Mouse (Mus musculus) CH12.LX (cell line): Measurements from ENCODE around the gene Hopx. TPM values are rescaled to one million over a fixed set of nuclear protein-coding genes. Genes with fewer than 3 reads are reported as not detected.

Experiments
- DNase-seq: peaks from one replicate; pipeline ENCODE4 v3.0.0-alpha.2; 2013; ENCODE audit errors: extremely low read depth
- H3K27ac ChIP-seq: 2 replicates; pipeline ENCODE4 v1.5.1; 2012; ENCODE audit warnings: low read depth, mild to moderate bottlenecking, control low read depth, moderate library complexity; ENCODE audit not compliant: insufficient read depth
- H3K27me3 ChIP-seq: replicated peaks from 2 replicates; pipeline ENCODE3; 2012; ENCODE audit warnings: inconsistent platforms
- H3K36me3 ChIP-seq, 2 experiments: replicated peaks in 1 of 2; 2 replicates each; pipeline versions ENCODE3 to v1.6.1; 2012; ENCODE audit warnings: inconsistent platforms in 1 of 2, low read length in 1 of 2, mild to moderate bottlenecking in 1 of 2, mixed read lengths in 1 of 2, moderate library complexity in 1 of 2; ENCODE audit not compliant: control insufficient read depth in 1 of 2, insufficient read depth in 1 of 2
- H3K4me1 ChIP-seq, 2 experiments: 2 replicates each; pipeline ENCODE4 v1.6.1; 2012; ENCODE audit warnings: inconsistent platforms in 1 of 2, moderate library complexity in 1 of 2; ENCODE audit not compliant: insufficient read depth in 2 of 2, control insufficient read depth in 1 of 2
- H3K4me2 ChIP-seq: 2 replicates; pipeline ENCODE4 v1.6.1; 2012; ENCODE audit warnings: low read depth, mild to moderate bottlenecking, control low read depth; ENCODE audit not compliant: poor library complexity, insufficient read depth, severe bottlenecking
- H3K4me3 ChIP-seq, 3 experiments: fragments of 150-350 bp in 1 of 3; sonication (generic) in 1 of 3; replicated peaks in 1 of 3; 2 replicates each; pipeline versions ENCODE3 to v1.5.1; 2011 to 2012; ENCODE audit warnings: low read depth in 2 of 3, low read length in 2 of 3, mild to moderate bottlenecking in 2 of 3, moderate library complexity in 2 of 3, control low read depth in 1 of 3, improper control_type of control experiment in 1 of 3, inconsistent platforms in 1 of 3, mixed read lengths in 1 of 3; ENCODE audit not compliant: poor library complexity in 1 of 3
- H3K79me2 ChIP-seq: replicated peaks from 2 replicates; pipeline ENCODE4 v1.6.1; 2012; ENCODE audit warnings: mild to moderate bottlenecking, moderate library complexity; ENCODE audit not compliant: control insufficient read depth, poor library complexity, insufficient read depth, severe bottlenecking; ENCODE audit errors: extremely low read depth
- H3K9ac ChIP-seq: 2 replicates; pipeline ENCODE4 v1.6.1; 2012; ENCODE audit warnings: low read depth, mild to moderate bottlenecking, control low read depth, moderate library complexity; ENCODE audit not compliant: insufficient read depth
- H3K9me3 ChIP-seq: replicated peaks from 2 replicates; pipeline ENCODE3; 2012; ENCODE audit warnings: low read length, inconsistent platforms, mixed read lengths
- CHD1 ChIP-seq: IDR thresholded peaks from 2 replicates; pipeline ENCODE4 v1.6.1; 2012; ENCODE audit warnings: low read depth, low read length, improper control_type of control experiment, inconsistent platforms
- CHD2 ChIP-seq: IDR thresholded peaks from 2 replicates; pipeline ENCODE4 v1.6.1; 2011; ENCODE audit warnings: low read length, improper control_type of control experiment
- JUND ChIP-seq: conservative IDR thresholded peaks from 2 replicates; pipeline ENCODE4 v1.6.1; 2011; ENCODE audit warnings: low read depth, low read length, improper control_type of control experiment
- TCF12 ChIP-seq: IDR thresholded peaks from 2 replicates; pipeline ENCODE4 v1.6.1; 2014; ENCODE audit warnings: low read depth, mild to moderate bottlenecking, inconsistent platforms, low read length, improper control_type of control experiment
- UBTF ChIP-seq: IDR thresholded peaks from 2 replicates; pipeline ENCODE4 v1.6.1; 2012; ENCODE audit warnings: low read depth, mild to moderate bottlenecking, inconsistent platforms, low read length, improper control_type of control experiment, moderate library complexity
- ZKSCAN1 ChIP-seq: IDR thresholded peaks from 2 replicates; pipeline ENCODE4 v1.6.1; 2012; ENCODE audit warnings: low read depth, inconsistent platforms, low read length, improper control_type of control experiment, borderline replicate concordance
- ZNF384 ChIP-seq: IDR thresholded peaks from 2 replicates; pipeline ENCODE4 v1.6.1; 2012; ENCODE audit warnings: low read depth, low read length, improper control_type of control experiment, inconsistent platforms
- dilution Hi-C: fragments of 300-500 bp; cut with MboI; formaldehyde crosslinking; loops from 2 replicates; pipeline ENCODE4 v1.14.3; 2020; ENCODE audit warnings: low sequenced_read_pairs; ENCODE audit not compliant: extremely low pct_unique_long_range_greater_than_20kb, extremely low pct_ligation_motif_present
- in situ Hi-C: fragments of 300-500 bp; cut with MboI; formaldehyde crosslinking; loops from 3 replicates; pipeline ENCODE4 v1.14.3; 2019; ENCODE audit warnings: low sequenced_read_pairs, low pct_ligation_motif_present, low pct_unique_long_range_greater_than_20kb, mixed read lengths
- polyA plus RNA-seq: library from polyadenylated mRNA; unstranded; fragments of >175 nt; gene quantifications from 2 replicates; pipeline ENCODE4 v1.2.1, GENCODE M21; 2012; ENCODE audit warnings: low read depth; ENCODE audit not compliant: insufficient read length
- total RNA-seq, 2 experiments: library from RNA; depleted of rRNA; stranded (reverse); fragments of 300-350 nt in 1 of 2; fragments of >200 nt in 1 of 2; gene quantifications; 2 replicates each; pipeline ENCODE4 v1.2.3; 2012 to 2014

The Hopx gene
- total and polyA plus RNA-seq, 3 experiments = 15.1 to 26.4 (median 20.0) TPM

DNA sequence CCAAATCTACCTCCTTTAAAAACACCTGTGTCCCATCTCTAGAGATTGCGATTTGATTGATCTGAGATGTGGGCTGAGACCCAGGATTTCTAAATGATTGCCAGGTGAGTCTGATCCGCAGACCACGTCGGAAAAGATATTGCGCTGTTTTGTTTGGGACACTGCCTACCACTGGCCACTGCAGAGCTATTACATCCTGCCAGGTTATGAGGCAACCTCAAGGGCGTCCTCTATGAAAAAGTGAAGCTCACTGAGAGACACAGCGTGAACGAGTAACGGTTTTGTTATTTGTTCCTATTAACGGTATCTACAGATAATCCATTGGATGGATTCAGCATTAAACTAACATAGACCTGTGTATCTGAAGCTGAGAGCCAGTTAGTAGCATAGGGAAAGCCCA, 76.5 kb downstream of the Hopx start:
- Histone ChIP-seq H3K9me3 (peaks cover 3% of the 10 kb centered on the region), H3K36me3 (no peaks in the 10 kb centered on the region), H3K4me2 (no peak overlapping the region), H3K4me3 (no peak overlapping the region), H3K27ac (no peak overlapping the region), H3K4me1 (no peaks in the 10 kb centered on the region), H3K79me2 (no peaks in the 10 kb centered on the region), H3K9ac (no peak overlapping the region), H3K27me3 (no peaks in the 10 kb centered on the region)
- in situ Hi-C loops (no loop called here), dilution Hi-C loops (no loop called here)
- TF ChIP-seq CHD2 (no peak), JUND (no peak), ZKSCAN1 (no peak), ZNF384 (no peak), UBTF (no peak), TCF12 (no peak), CHD1 (no peak)
- DNase-seq = no peak

Other genes with a start within 250 kb of the Hopx start
- 18.4 and 20.9 TPM in 2 replicates for gene Aasdh, start 209.6 kb downstream of the Hopx start, total RNA-seq (2012; rRNA removed)
- 21.4 and 24.2 TPM in 2 replicates for gene Aasdh, start 209.6 kb downstream of the Hopx start, total RNA-seq (2014; rRNA removed)
- 20.5 and 21.0 TPM in 2 replicates for gene Aasdh, start 209.6 kb downstream of the Hopx start, polyA plus RNA-seq
- gene Paics, start 163.8 kb downstream of the Hopx start, total RNA-seq (2012; rRNA removed) = 274 and 275 TPM in 2 replicates
- 440 and 496 TPM in 2 replicates for gene Paics, start 163.8 kb downstream of the Hopx start, total RNA-seq (2014; rRNA removed)
- 259 and 322 TPM in 2 replicates for gene Paics, start 163.8 kb downstream of the Hopx start, polyA plus RNA-seq
- gene Ppat, start 163.5 kb downstream of the Hopx start, total RNA-seq (2012; rRNA removed) = 65.8 and 88.2 TPM in 2 replicates
- gene Ppat, start 163.5 kb downstream of the Hopx start, total RNA-seq (2014; rRNA removed) = 156 and 162 TPM in 2 replicates
- gene Ppat, start 163.5 kb downstream of the Hopx start, polyA plus RNA-seq = 118 and 125 TPM in 2 replicates
- 73.6 and 77.4 TPM in 2 replicates for gene Srp72, start 140.4 kb downstream of the Hopx start, total RNA-seq (2012; rRNA removed)
- gene Srp72, start 140.4 kb downstream of the Hopx start, total RNA-seq (2014; rRNA removed) = 85.2 and 88.9 TPM in 2 replicates
- gene Srp72, start 140.4 kb downstream of the Hopx start, polyA plus RNA-seq = 148 and 171 TPM in 2 replicates
- 0.38 TPM in 1 of 2 replicates, not detected in the other for gene Arl9, start 111.1 kb downstream of the Hopx start, total RNA-seq (2012; rRNA removed)
- gene Arl9, start 111.1 kb downstream of the Hopx start, total RNA-seq (2014; rRNA removed) = 1.4 TPM in 1 of 2 replicates, not detected in the other
- gene Arl9, start 111.1 kb downstream of the Hopx start, polyA plus RNA-seq = 2.2 and 2.6 TPM in 2 replicates
- 0.25 TPM in 1 of 2 replicates, not detected in the other for gene Thegl, start 99.1 kb downstream of the Hopx start, total RNA-seq (2012; rRNA removed)
- gene Thegl, start 99.1 kb downstream of the Hopx start, total RNA-seq (2014; rRNA removed) = not detected in 2 replicates
- not detected in 2 replicates for gene Thegl, start 99.1 kb downstream of the Hopx start, polyA plus RNA-seq
- gene Spink2, start 96.3 kb upstream of the Hopx start, total RNA-seq (2012; rRNA removed) = 0.42 and 0.55 TPM in 2 replicates
- gene Spink2, start 96.3 kb upstream of the Hopx start, total RNA-seq (2014; rRNA removed) = not detected in 2 replicates
- 0.67 and 1.3 TPM in 2 replicates for gene Spink2, start 96.3 kb upstream of the Hopx start, polyA plus RNA-seq
- 15.4 and 15.9 TPM in 2 replicates for gene Rest, start 150.4 kb upstream of the Hopx start, total RNA-seq (2012; rRNA removed)
- 16.5 and 16.8 TPM in 2 replicates for gene Rest, start 150.4 kb upstream of the Hopx start, total RNA-seq (2014; rRNA removed)
- gene Rest, start 150.4 kb upstream of the Hopx start, polyA plus RNA-seq = 7.4 and 7.8 TPM in 2 replicates
- gene Noa1, start 195.0 kb upstream of the Hopx start, total RNA-seq (2012; rRNA removed) = 25.8 and 33.0 TPM in 2 replicates
- 44.3 and 45.7 TPM in 2 replicates for gene Noa1, start 195.0 kb upstream of the Hopx start, total RNA-seq (2014; rRNA removed)
- 59.4 and 60.7 TPM in 2 replicates for gene Noa1, start 195.0 kb upstream of the Hopx start, polyA plus RNA-seq
- 133 and 140 TPM in 2 replicates for gene Polr2b, start 195.0 kb upstream of the Hopx start, total RNA-seq (2012; rRNA removed)
- gene Polr2b, start 195.0 kb upstream of the Hopx start, total RNA-seq (2014; rRNA removed) = 119 and 129 TPM in 2 replicates
- 78.0 and 88.0 TPM in 2 replicates for gene Polr2b, start 195.0 kb upstream of the Hopx start, polyA plus RNA-seq